Mouse (Mus musculus) midbrain, embryonic 11.5 days (tissue): ENCODE data around the gene Sqstm1. TPM values are rescaled to one million over a fixed set of nuclear protein-coding genes. Genes with fewer than 3 reads are reported as not detected.

Source experiments
- ATAC-seq: fragments of 200-750 bp; cut with Nextera tagmentation; 2 replicates; pipeline ENCODE4 v1.8.0; 2017; ENCODE audit warnings: moderate TSS enrichment, moderate library complexity; ENCODE audit not compliant: low FRiP score
- DNase-seq: peaks from one replicate; pipeline ENCODE4 v3.0.0; 2015; ENCODE audit warnings: low spot score; ENCODE audit errors: missing footprints
- H3K27ac ChIP-seq: fragments of 300-500 bp; sonication (generic); 2 replicates; pipeline ENCODE4 v1.5.1; 2014; ENCODE audit warnings: low read depth, low read length
- H3K27me3 ChIP-seq: fragments of 300-500 bp; sonication (generic); 2 replicates; pipeline ENCODE4 v1.6.1; 2014; ENCODE audit warnings: mild to moderate bottlenecking, low read length, moderate library complexity, mixed read lengths; ENCODE audit not compliant: control insufficient read depth, insufficient read depth
- H3K36me3 ChIP-seq: fragments of 300-500 bp; sonication (generic); 2 replicates; pipeline ENCODE4 v1.6.1; 2014; ENCODE audit warnings: mild to moderate bottlenecking, low read length, moderate library complexity, mixed read lengths; ENCODE audit not compliant: control insufficient read depth, insufficient read depth
- H3K4me1 ChIP-seq: fragments of 300-500 bp; sonication (generic); 2 replicates; pipeline ENCODE4 v1.6.1; 2014; ENCODE audit warnings: low read length; ENCODE audit not compliant: control insufficient read depth, insufficient read depth
- H3K4me2 ChIP-seq: fragments of 300-500 bp; sonication (generic); 2 replicates; pipeline ENCODE4 v1.6.1; 2014; ENCODE audit warnings: mild to moderate bottlenecking, moderate library complexity
- H3K4me3 ChIP-seq: fragments of 300-500 bp; sonication (generic); 2 replicates; pipeline ENCODE4 v1.5.1; 2014; ENCODE audit warnings: low read depth, low read length
- H3K9ac ChIP-seq: fragments of 300-500 bp; sonication (generic); 2 replicates; pipeline ENCODE4 v1.6.1; 2014; ENCODE audit warnings: low read length
- H3K9me3 ChIP-seq: fragments of 300-500 bp; sonication (generic); 2 replicates; pipeline ENCODE4 v1.6.1; 2016; ENCODE audit warnings: low read length; ENCODE audit not compliant: control insufficient read depth
- WGBS: fragments of 180-500 bp; shearing (Covaris S2); extraction: QIAGEN DNeasy Blood & Tissue Kit; methylation state at CpG from one replicate; pipeline ENCODE4 v1.1.7; 2014; 5-methylcytosine and 5-hydroxymethylcytosine counted together
- polyA plus RNA-seq: library from polyadenylated mRNA; unstranded; fragments of >200 nt; fragmentation: Nextera tagmentation; extraction: Ambion mirVana; gene quantifications from 2 replicates; pipeline ENCODE4 v1.2.1, GENCODE M21; 2014

The Sqstm1 gene
- polyA plus RNA-seq, 1 experiment from 2014 or later = 156 TPM

DNA sequence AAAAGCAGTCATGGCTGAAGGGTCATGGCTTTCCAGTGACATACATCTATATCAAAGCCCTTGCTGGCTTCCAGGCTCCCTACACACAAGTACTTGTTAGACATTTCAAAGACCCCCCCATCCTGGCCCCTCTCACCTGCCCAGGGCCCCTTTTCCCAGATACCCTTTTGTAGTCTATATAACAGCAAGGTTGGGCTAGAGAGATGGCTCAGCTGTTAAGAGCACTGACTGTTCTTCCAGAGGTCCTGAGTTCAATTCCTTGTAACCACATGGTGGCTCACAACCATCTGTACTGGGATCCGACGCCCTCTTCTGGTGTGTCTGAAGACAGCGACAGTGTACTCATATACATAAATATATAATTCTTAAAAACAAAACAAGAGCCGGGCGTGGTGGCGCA is 4.0 kb upstream of the Sqstm1 start:
- ATAC-seq = no peak

DNA sequence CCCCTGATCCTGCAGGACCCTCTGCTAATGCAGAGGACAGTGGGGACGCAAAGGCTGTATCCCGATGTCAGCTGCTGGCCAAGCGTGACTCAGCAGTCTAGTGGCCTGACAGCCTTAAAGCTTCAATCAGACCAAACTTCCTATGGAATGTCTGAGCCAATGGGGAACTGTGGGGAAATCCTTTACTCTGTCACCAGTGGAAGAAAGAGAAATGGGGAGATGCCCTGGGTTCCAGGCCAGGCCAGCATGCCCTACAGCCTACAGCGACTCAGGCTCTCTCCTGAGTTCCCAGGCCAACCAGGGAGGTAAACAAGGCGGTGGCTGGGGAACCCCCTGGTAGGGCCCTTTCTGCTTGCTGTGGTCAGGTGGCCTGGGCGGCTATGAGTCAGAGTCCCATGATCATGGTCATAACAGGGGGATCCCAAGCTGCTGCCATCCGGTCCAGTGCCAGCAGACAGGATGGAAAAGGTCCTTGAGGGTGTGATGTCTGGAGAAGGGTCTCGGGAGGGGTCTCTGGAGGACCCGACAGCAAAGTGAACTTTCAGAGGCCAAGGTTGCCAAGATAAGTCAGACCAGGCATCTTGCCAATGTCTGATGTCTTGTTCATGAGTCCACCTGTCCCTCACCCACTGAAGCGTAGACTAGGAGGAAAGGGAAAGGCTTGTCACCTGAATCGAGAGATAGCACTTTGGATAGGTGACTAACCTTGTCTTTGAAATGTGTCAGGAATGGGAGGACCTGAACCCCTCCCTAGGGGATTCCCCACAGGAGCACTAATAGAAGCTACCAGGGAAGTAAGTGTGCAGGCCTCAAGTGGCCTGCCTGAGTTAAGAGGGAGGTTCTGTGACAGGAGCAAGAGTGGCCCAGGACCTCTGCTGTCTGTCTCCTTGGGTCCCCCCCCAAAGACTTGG is 2.5 kb upstream of the Sqstm1 start:
- Histone ChIP-seq H3K4me3 (no peak overlapping the region), H3K4me2 (no peak overlapping the region), H3K9ac (no peak overlapping the region), H3K36me3 (no peaks in the 10 kb centered on the region), H3K27ac (no peak overlapping the region), H3K4me1 (peaks cover 11% of the 10 kb centered on the region), H3K9me3 (no peaks in the 10 kb centered on the region), H3K27me3 (no peaks in the 10 kb centered on the region)
- no peak for ATAC-seq
- no peak for DNase-seq
- 76% methylated on average over 11 of the region's 11 CpGs for WGBS

More for the DNA sequence above, 4.0 kb upstream of the Sqstm1 start:
- Histone ChIP-seq H3K27ac (no peak overlapping the region), H3K4me3 (no peak overlapping the region), H3K9ac (no peak overlapping the region), H3K36me3 (no peaks in the 10 kb centered on the region), H3K27me3 (no peaks in the 10 kb centered on the region), H3K4me1 (peaks cover 8% of the 10 kb centered on the region), H3K4me2 (no peak overlapping the region), H3K9me3 (no peaks in the 10 kb centered on the region)
- no peak for DNase-seq
- WGBS = 94% methylated on average over 6 of the region's 6 CpGs

- ATAC-seq (no peak), DNase-seq (no peak)
These were observed 1.6 kb upstream of the Sqstm1 start for GRCm38 (mm10) chr11:50212060-50212739.

GRCm38 (mm10) chr11:50211322-50212059 is 864 bp upstream of the Sqstm1 start:
- DNase-seq (no peak), ATAC-seq (no peak)
- Histone ChIP-seq H3K4me1 (peaks cover 11% of the 10 kb centered on the region), H3K9ac (peak overlapping the region; percentile 31; the same call in 1 of the 2 replicates), H3K9me3 (no peaks in the 10 kb centered on the region), H3K4me3 (peak overlapping the region; percentile 50; the same call in 1 of the 2 replicates), H3K27ac (no peak overlapping the region), H3K4me2 (peak overlapping the region; percentile 61), H3K36me3 (peaks cover 6% of the 10 kb centered on the region; the same call in 1 of the 2 replicates), H3K27me3 (no peaks in the 10 kb centered on the region)
- WGBS = 94% methylated on average over 3 of the region's 3 CpGs

More at GRCm38 (mm10) chr11:50212060-50212739, 1.6 kb upstream of the Sqstm1 start:
- H3K27me3 ChIP-seq = no peaks in the 10 kb centered on the region
- 77% methylated on average over 3 of the region's 3 CpGs for WGBS
- H3K4me3 ChIP-seq = no peak overlapping the region
- peaks cover 11% of the 10 kb centered on the region for H3K4me1 ChIP-seq
- H3K36me3 ChIP-seq = peaks cover under 1% of the 10 kb centered on the region; the same call in 1 of the 2 replicates
- H3K9ac ChIP-seq = no peak overlapping the region
- no peak overlapping the region for H3K4me2 ChIP-seq
- H3K27ac ChIP-seq = no peak overlapping the region
- no peaks in the 10 kb centered on the region for H3K9me3 ChIP-seq

DNA sequence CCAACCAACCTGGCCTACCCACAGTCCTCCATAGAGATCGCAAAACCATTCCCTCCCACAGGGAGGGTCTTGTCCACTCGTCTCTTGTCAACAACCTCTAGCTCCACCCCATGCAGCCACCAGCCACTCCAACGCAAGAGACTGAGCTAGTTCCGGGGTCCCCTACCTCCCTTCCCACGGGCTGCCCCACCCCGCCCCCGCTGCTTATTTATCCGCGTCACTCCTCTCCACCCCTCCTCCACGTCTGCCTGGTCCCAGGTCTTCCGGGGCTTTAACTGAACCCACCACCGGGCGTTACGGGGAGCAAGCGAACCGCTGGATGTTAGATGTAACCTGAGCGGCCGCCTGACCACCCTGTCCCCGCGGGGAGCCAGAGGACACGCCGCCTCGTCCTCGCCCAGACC is 524 bp downstream of the Sqstm1 start:
- H3K4me3 ChIP-seq = peak overlapping the region; percentile 50
- H3K4me2 ChIP-seq = peak overlapping the region; percentile 61
- peaks cover 9% of the 10 kb centered on the region for H3K4me1 ChIP-seq
- peak overlapping the region; percentile 71 for H3K27ac ChIP-seq
- H3K9ac ChIP-seq = peak overlapping the region; percentile 71
- H3K27me3 ChIP-seq = no peaks in the 10 kb centered on the region
- peaks cover 6% of the 10 kb centered on the region; the same call in 1 of the 2 replicates for H3K36me3 ChIP-seq
- WGBS = under 1% methylated on average over 24 of the region's 24 CpGs
- no peaks in the 10 kb centered on the region for H3K9me3 ChIP-seq
- peak; percentile 98 for DNase-seq
- peak; percentile 95 for ATAC-seq

GRCm38 (mm10) chr11:50208039-50208438 is 2.6 kb downstream of the Sqstm1 start:
- peaks cover 9% of the 10 kb centered on the region for H3K4me1 ChIP-seq
- no peak for DNase-seq
- no peaks in the 10 kb centered on the region for H3K27me3 ChIP-seq
- no peak for ATAC-seq
- no peak overlapping the region for H3K9ac ChIP-seq
- H3K36me3 ChIP-seq = peaks cover 6% of the 10 kb centered on the region
- WGBS = 95% methylated on average over 5 of the region's 5 CpGs
- no peak overlapping the region for H3K27ac ChIP-seq
- no peak overlapping the region for H3K4me3 ChIP-seq
- H3K9me3 ChIP-seq = no peaks in the 10 kb centered on the region
- no peak overlapping the region for H3K4me2 ChIP-seq

DNA sequence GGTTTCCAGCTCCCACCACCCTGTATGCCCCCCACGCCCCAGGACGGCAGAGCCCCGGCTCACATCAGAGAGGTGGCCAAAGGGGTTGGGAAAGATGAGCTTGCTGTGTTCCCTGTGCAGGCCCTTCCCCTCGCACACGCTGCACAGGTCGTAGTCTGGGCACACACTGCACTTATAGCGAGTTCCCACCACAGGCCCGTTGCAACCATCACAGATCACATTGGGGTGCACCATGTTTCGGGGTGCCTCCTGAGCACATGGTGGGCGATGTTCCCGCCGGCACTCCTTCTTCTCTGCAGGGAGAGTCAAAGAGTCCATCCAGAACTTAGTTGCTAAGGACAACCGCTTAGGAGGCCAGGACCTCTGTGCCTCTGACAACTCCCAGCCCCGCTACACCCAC is 3.3 kb downstream of the Sqstm1 start:
- H3K9ac ChIP-seq = no peak overlapping the region
- H3K4me1 ChIP-seq = peaks cover 9% of the 10 kb centered on the region
- H3K36me3 ChIP-seq = peaks cover 13% of the 10 kb centered on the region
- H3K27me3 ChIP-seq = no peaks in the 10 kb centered on the region
- DNase-seq (no peak), ATAC-seq (no peak)
- H3K9me3 ChIP-seq = no peaks in the 10 kb centered on the region
- no peak overlapping the region for H3K27ac ChIP-seq
- 95% methylated on average over 14 of the region's 14 CpGs for WGBS
- H3K4me2 ChIP-seq = no peak overlapping the region
- H3K4me3 ChIP-seq = no peak overlapping the region

GRCm38 (mm10) chr11:50206037-50206436 is 4.6 kb downstream of the Sqstm1 start:
- H3K27ac ChIP-seq = no peak overlapping the region
- peaks cover 7% of the 10 kb centered on the region for H3K4me1 ChIP-seq
- H3K4me3 ChIP-seq = no peak overlapping the region
- no peaks in the 10 kb centered on the region for H3K9me3 ChIP-seq
- peaks cover 21% of the 10 kb centered on the region for H3K36me3 ChIP-seq
- DNase-seq (no peak), ATAC-seq (no peak)
- H3K27me3 ChIP-seq = no peaks in the 10 kb centered on the region
- H3K9ac ChIP-seq = no peak overlapping the region
- WGBS = 90% methylated on average over 2 of the region's 2 CpGs
- no peak overlapping the region for H3K4me2 ChIP-seq
